Mouse (Mus musculus) kidney, embryonic 16.5 days (tissue): Measurements from ENCODE around the gene Gm15217. TPM values are rescaled to one million over a fixed set of nuclear protein-coding genes. Genes with fewer than 3 reads are reported as not detected.

Experiments
- ATAC-seq: fragments of 200-750 bp; cut with Nextera tagmentation; 2 replicates; pipeline ENCODE4 v1.8.0; 2017; ENCODE audit warnings: moderate TSS enrichment; ENCODE audit not compliant: low FRiP score, low TSS enrichment
- H3K27ac ChIP-seq: fragments of 300-500 bp; sonication (generic); 2 replicates; pipeline ENCODE4 v1.5.1; 2014; ENCODE audit warnings: low read length
- H3K27me3 ChIP-seq: fragments of 300-500 bp; sonication (generic); 2 replicates; pipeline ENCODE4 v1.6.1; 2014; ENCODE audit warnings: low read length, control low read depth, mixed read lengths; ENCODE audit not compliant: insufficient read depth
- H3K36me3 ChIP-seq: fragments of 300-500 bp; sonication (generic); 2 replicates; pipeline ENCODE4 v1.6.1; 2014; ENCODE audit warnings: low read length, control low read depth, mixed read lengths; ENCODE audit not compliant: insufficient read depth
- H3K4me1 ChIP-seq: fragments of 300-500 bp; sonication (generic); 2 replicates; pipeline ENCODE4 v1.6.1; 2014; ENCODE audit warnings: low read length, control low read depth, mixed read lengths; ENCODE audit not compliant: insufficient read depth
- H3K4me2 ChIP-seq: fragments of 300-500 bp; sonication (generic); replicated peaks from 2 replicates; pipeline ENCODE4 v1.6.1; 2014; ENCODE audit warnings: low read depth, low read length
- H3K4me3 ChIP-seq: fragments of 300-500 bp; sonication (generic); 2 replicates; pipeline ENCODE4 v1.5.1; 2014; ENCODE audit warnings: mild to moderate bottlenecking, low read length
- H3K9ac ChIP-seq: fragments of 300-500 bp; sonication (generic); replicated peaks from 2 replicates; pipeline ENCODE4 v1.6.1; 2014; ENCODE audit warnings: low read length
- H3K9me3 ChIP-seq: fragments of 300-500 bp; sonication (generic); 2 replicates; pipeline ENCODE4 v1.6.1; 2016; ENCODE audit warnings: low read length, control low read depth
- WGBS: fragments of 180-500 bp; shearing (Covaris S2); extraction: QIAGEN DNeasy Blood & Tissue Kit; methylation state at CpG from one replicate; pipeline ENCODE4 v1.1.7; 2014; 5-methylcytosine and 5-hydroxymethylcytosine counted together
- polyA plus RNA-seq: library from polyadenylated mRNA; unstranded; fragments of >200 nt; fragmentation: Nextera tagmentation; extraction: Ambion mirVana; gene quantifications from 2 replicates; pipeline ENCODE4 v1.2.1, GENCODE M21; 2015

Gene Gm15217
- polyA plus RNA-seq, 1 experiment from 2014 or later: 2.6 TPM

- Histone ChIP-seq H3K9me3 (no peaks in the 10 kb centered on the region), H3K27me3 (no peaks in the 10 kb centered on the region), H3K36me3 (peaks cover 9% of the 10 kb centered on the region), H3K4me3 (no peak overlapping the region), H3K27ac (no peak overlapping the region), H3K9ac (no peak overlapping the region), H3K4me1 (peaks cover 25% of the 10 kb centered on the region), H3K4me2 (no peak overlapping the region)
- 55% methylated on average over 6 of the region's 6 CpGs for WGBS
- ATAC-seq: no peak
These were observed 2.2 kb downstream of the Gm15217 start for GRCm38 (mm10) chr14:46381457-46381856.

- WGBS: 6% methylated on average over 14 of the region's 14 CpGs
- Histone ChIP-seq H3K4me3 (peak overlapping the region; percentile 65), H3K4me1 (peaks cover 35% of the 10 kb centered on the region), H3K9ac (peak overlapping the region; percentile 69), H3K27ac (0 out of 2 replicates have a peak overlapping the region, but pooled peaks have one; percentile 26), H3K4me2 (peak overlapping the region; percentile 67), H3K36me3 (peaks cover 9% of the 10 kb centered on the region), H3K9me3 (no peaks in the 10 kb centered on the region), H3K27me3 (peaks cover 11% of the 10 kb centered on the region; the same call in 1 of the 2 replicates)
- ATAC-seq: no peak
These were observed 5.9 kb downstream of the Gm15217 start for GRCm38 (mm10) chr14:46384946-46385691.

- H3K27ac ChIP-seq: 0 out of 2 replicates have a peak overlapping the region, but pooled peaks have one; percentile 26
- peak overlapping the region; percentile 69 for H3K9ac ChIP-seq
- no peak for ATAC-seq
- H3K9me3 ChIP-seq: no peaks in the 10 kb centered on the region
- peaks cover 13% of the 10 kb centered on the region for H3K27me3 ChIP-seq
- 1% methylated on average over 39 of the region's 39 CpGs for WGBS
- peak overlapping the region; percentile 67 for H3K4me2 ChIP-seq
- H3K4me1 ChIP-seq: peaks cover 35% of the 10 kb centered on the region
- peaks cover 9% of the 10 kb centered on the region for H3K36me3 ChIP-seq
- H3K4me3 ChIP-seq: peak overlapping the region; percentile 65
These were observed 6.7 kb downstream of the Gm15217 start for GRCm38 (mm10) chr14:46385701-46386477.

GRCm38 (mm10) chr14:46386478-46387356 lies 7.5 kb downstream of the Gm15217 start:
- Histone ChIP-seq H3K4me1 (peaks cover 41% of the 10 kb centered on the region), H3K36me3 (peaks cover 9% of the 10 kb centered on the region), H3K4me3 (peak overlapping the region; percentile 65), H3K9me3 (no peaks in the 10 kb centered on the region), H3K9ac (peak overlapping the region; percentile 69), H3K4me2 (peak overlapping the region; percentile 67), H3K27me3 (peaks cover 17% of the 10 kb centered on the region), H3K27ac (peak overlapping the region; percentile 96)
- peak; percentile 14 for ATAC-seq
- 0% methylated on average over 26 of the region's 28 CpGs for WGBS

GRCm38 (mm10) chr14:46387357-46387671 lies 8.1 kb downstream of the Gm15217 start:
- under 1% methylated on average over 27 of the region's 27 CpGs for WGBS
- peaks cover 9% of the 10 kb centered on the region for H3K36me3 ChIP-seq
- H3K27me3 ChIP-seq: peaks cover 19% of the 10 kb centered on the region
- H3K4me1 ChIP-seq: peaks cover 41% of the 10 kb centered on the region
- peak; percentile 83 for ATAC-seq
- H3K9ac ChIP-seq: peak overlapping the region; percentile 74
- peak overlapping the region; percentile 65 for H3K4me3 ChIP-seq
- peak overlapping the region; percentile 67 for H3K4me2 ChIP-seq
- peak overlapping the region; percentile 96 for H3K27ac ChIP-seq
- H3K9me3 ChIP-seq: no peaks in the 10 kb centered on the region

GRCm38 (mm10) chr14:46387821-46388481 lies 8.7 kb downstream of the Gm15217 start:
- WGBS: under 1% methylated on average over 39 of the region's 41 CpGs
- Histone ChIP-seq H3K27me3 (peaks cover 19% of the 10 kb centered on the region), H3K4me1 (peaks cover 41% of the 10 kb centered on the region), H3K4me2 (peak overlapping the region; percentile 67), H3K9ac (peak overlapping the region; percentile 74), H3K9me3 (no peaks in the 10 kb centered on the region), H3K27ac (peak overlapping the region; percentile 96), H3K36me3 (peaks cover 8% of the 10 kb centered on the region), H3K4me3 (peak overlapping the region; percentile 65)
- ATAC-seq: peak; percentile 41

GRCm38 (mm10) chr14:46388636-46389035 lies 9.4 kb downstream of the Gm15217 start:
- H3K27ac ChIP-seq: peak overlapping the region; percentile 96
- H3K9me3 ChIP-seq: no peaks in the 10 kb centered on the region
- H3K4me2 ChIP-seq: peak overlapping the region; percentile 67
- peak; percentile 27; the same call in 1 of the 2 replicates for ATAC-seq
- peak overlapping the region; percentile 74 for H3K9ac ChIP-seq
- H3K27me3 ChIP-seq: peaks cover 19% of the 10 kb centered on the region
- peaks cover 41% of the 10 kb centered on the region for H3K4me1 ChIP-seq
- WGBS: under 1% methylated on average over 27 of the region's 27 CpGs
- peak overlapping the region; percentile 65 for H3K4me3 ChIP-seq
- H3K36me3 ChIP-seq: peaks cover 5% of the 10 kb centered on the region

- peak overlapping the region; percentile 67 for H3K4me2 ChIP-seq
- H3K4me1 ChIP-seq: peaks cover 41% of the 10 kb centered on the region
- peaks cover 22% of the 10 kb centered on the region for H3K27me3 ChIP-seq
- no peaks in the 10 kb centered on the region for H3K9me3 ChIP-seq
- no peak for ATAC-seq
- peak overlapping the region; percentile 74 for H3K9ac ChIP-seq
- peak overlapping the region; percentile 68 for H3K27ac ChIP-seq
- peak overlapping the region; percentile 65 for H3K4me3 ChIP-seq
- 4% methylated on average over 24 of the region's 24 CpGs for WGBS
- no peaks in the 10 kb centered on the region for H3K36me3 ChIP-seq
These were observed 10.4 kb downstream of the Gm15217 start for GRCm38 (mm10) chr14:46389438-46390248.
